Mouse (Mus musculus) intestine, postnatal 0 days (tissue): ENCODE data around the gene Vps13d. TPM values are rescaled to one million over a fixed set of nuclear protein-coding genes. Genes with fewer than 3 reads are reported as not detected.
A peak's percentile ranks its signal among the peaks of the same experiment; 100 is the strongest.

Experiments used
- ATAC-seq: fragments of 200-750 bp; cut with Nextera tagmentation; 2 replicates; pipeline ENCODE4 v1.8.0; 2017; ENCODE audit warnings: mild to moderate bottlenecking, moderate TSS enrichment, moderate library complexity
- H3K27ac ChIP-seq: fragments of 300-500 bp; sonication (generic); 2 replicates; pipeline ENCODE4 v1.5.1; 2014; ENCODE audit warnings: mild to moderate bottlenecking, low read depth, low read length, moderate library complexity
- H3K27me3 ChIP-seq: fragments of 300-500 bp; sonication (generic); replicated peaks from 2 replicates; pipeline ENCODE4 v1.6.1; 2014; ENCODE audit warnings: low read length, mixed read lengths; ENCODE audit not compliant: control insufficient read depth, insufficient read depth
- H3K36me3 ChIP-seq: fragments of 300-500 bp; sonication (generic); 2 replicates; pipeline ENCODE4 v1.6.1; 2014; ENCODE audit warnings: mild to moderate bottlenecking, moderate library complexity; ENCODE audit not compliant: control insufficient read depth, insufficient read depth
- H3K4me1 ChIP-seq: fragments of 300-500 bp; sonication (generic); replicated peaks from 2 replicates; pipeline ENCODE4 v1.6.1; 2014; ENCODE audit warnings: antibody characterized with exemption, low read length, mixed read lengths; ENCODE audit not compliant: control insufficient read depth, insufficient read depth
- H3K4me2 ChIP-seq: fragments of 300-500 bp; sonication (generic); replicated peaks from 2 replicates; pipeline ENCODE4 v1.6.1; 2014; ENCODE audit warnings: low read depth, mild to moderate bottlenecking, moderate library complexity
- H3K4me3 ChIP-seq: fragments of 300-500 bp; sonication (generic); 2 replicates; pipeline ENCODE4 v1.5.1; 2014; ENCODE audit warnings: low read depth, low read length
- H3K9ac ChIP-seq: fragments of 300-500 bp; sonication (generic); 2 replicates; pipeline ENCODE4 v1.6.1; 2014; ENCODE audit warnings: mild to moderate bottlenecking, low read depth, low read length
- H3K9me3 ChIP-seq: fragments of 300-500 bp; sonication (generic); 2 replicates; pipeline ENCODE4 v1.6.1; 2016; ENCODE audit warnings: mixed run types; ENCODE audit not compliant: control insufficient read depth
- CTCF ChIP-seq: sonication (generic); IDR thresholded peaks from 2 replicates; pipeline ENCODE4 v1.5.1; 2016; ENCODE audit warnings: low read depth, mild to moderate bottlenecking, control low read depth, antibody characterized with exemption, moderate library complexity
- WGBS: fragments of 180-500 bp; shearing (Covaris S2); extraction: QIAGEN DNeasy Blood & Tissue Kit; methylation state at CpG from one replicate; pipeline ENCODE4 v1.1.7; 2014; 5-methylcytosine and 5-hydroxymethylcytosine counted together
- polyA plus RNA-seq: library from polyadenylated mRNA; unstranded; fragments of >200 nt; fragmentation: Nextera tagmentation; extraction: Ambion mirVana; gene quantifications from 2 replicates; pipeline ENCODE4 v1.2.1, GENCODE M21; 2015

The Vps13d gene
- polyA plus RNA-seq, 1 experiment from 2014 or later = 14.8 TPM

DNA sequence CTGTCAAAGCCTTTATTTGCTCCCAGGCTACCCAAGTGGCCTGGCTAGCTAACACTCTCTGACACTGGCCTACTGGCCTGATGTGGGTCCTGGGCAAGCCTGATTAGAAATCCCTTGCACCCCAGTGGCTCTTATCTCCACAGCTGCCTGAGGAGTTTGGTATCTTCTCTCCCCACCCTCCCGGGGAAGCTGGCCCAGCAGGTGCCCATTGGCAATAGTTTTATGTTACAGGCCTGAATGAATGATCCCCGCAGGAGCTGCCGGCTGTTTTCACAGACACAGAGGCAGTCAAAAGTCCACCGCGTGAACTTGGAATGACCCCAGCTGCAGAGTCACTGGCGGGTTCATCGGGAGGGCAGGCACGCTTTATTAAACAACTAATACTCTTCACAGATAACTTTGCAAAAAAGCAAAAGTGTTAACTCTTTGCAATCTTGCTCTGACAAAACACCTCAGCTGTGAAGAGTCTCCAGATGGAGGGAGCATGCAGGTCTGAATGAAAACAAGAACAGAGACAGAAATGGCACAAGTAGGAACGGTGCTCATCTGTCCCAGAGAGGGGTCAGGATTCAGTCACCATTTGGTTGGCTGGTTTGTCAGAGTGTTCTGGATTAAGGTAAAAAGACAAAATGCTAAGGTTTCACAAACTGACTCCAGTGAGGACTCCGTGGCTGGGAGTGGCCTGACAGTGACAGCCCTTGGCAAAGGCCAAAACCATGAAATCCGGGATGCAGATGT, 160.1 kb downstream of the Vps13d start:
- Histone ChIP-seq H3K4me2 (no peak overlapping the region), H3K27ac (0 out of 2 replicates have a peak overlapping the region, but pooled peaks have one; percentile 3), H3K36me3 (peaks cover 13% of the 10 kb centered on the region; the same call in 1 of the 2 replicates), H3K9ac (no peak overlapping the region), H3K9me3 (no peaks in the 10 kb centered on the region), H3K4me1 (peaks cover 22% of the 10 kb centered on the region), H3K27me3 (no peaks in the 10 kb centered on the region), H3K4me3 (no peak overlapping the region)
- no peak for TF ChIP-seq CTCF
- peak; percentile 60 for ATAC-seq
- WGBS = 7% methylated on average over 11 of the region's 11 CpGs

DNA sequence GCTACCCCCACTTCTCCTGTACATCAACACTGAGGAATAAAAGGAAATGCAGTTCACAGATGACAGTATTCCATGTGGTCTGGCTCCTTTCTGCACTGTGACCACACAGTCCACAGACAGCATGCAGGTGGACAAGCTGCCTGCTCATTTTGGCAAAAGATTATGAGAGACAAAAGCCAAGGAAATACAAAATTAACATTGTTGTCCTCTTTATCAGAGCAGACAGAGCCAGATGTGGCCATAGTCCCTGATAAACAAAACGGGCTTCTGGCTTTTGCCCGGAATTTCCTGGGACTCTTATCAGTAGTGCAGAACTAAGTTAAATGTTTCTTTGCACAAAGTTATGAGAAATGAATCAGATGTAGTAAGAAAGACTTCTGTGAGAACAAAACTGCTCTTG, 161.4 kb downstream of the Vps13d start:
- Histone ChIP-seq H3K9me3 (no peaks in the 10 kb centered on the region), H3K27ac (no peak overlapping the region), H3K27me3 (no peaks in the 10 kb centered on the region), H3K4me3 (no peak overlapping the region), H3K4me1 (peaks cover 24% of the 10 kb centered on the region), H3K9ac (no peak overlapping the region), H3K4me2 (no peak overlapping the region), H3K36me3 (peaks cover 13% of the 10 kb centered on the region; the same call in 1 of the 2 replicates)
- 19% methylated on average over 2 of the region's 2 CpGs for WGBS
- TF ChIP-seq CTCF = no peak
- no peak for ATAC-seq

DNA sequence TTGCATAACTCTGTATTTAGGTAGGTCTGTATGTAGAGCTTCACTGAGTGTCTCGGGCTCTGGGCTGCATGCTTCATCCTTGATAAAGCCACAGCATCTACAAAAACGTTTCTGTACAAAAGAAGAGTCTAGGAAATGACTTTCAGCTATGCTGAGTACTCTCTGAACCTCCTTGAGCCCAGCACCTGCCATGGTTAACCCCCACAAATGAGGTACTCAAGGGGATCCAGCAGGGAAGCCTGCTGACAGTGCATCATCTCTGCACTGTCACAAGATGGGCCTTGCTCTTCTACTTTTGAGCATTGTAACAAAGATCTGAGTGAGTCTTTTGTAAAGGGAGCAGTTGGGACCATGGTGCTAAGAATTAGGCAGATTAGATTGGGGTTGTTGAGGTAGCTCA, 162.2 kb downstream of the Vps13d start:
- H3K9ac ChIP-seq = no peak overlapping the region
- peaks cover 15% of the 10 kb centered on the region; the same call in 1 of the 2 replicates for H3K36me3 ChIP-seq
- 75% methylated on average over 2 of the region's 2 CpGs for WGBS
- ATAC-seq = no peak
- no peak for TF ChIP-seq CTCF
- H3K4me2 ChIP-seq = no peak overlapping the region
- no peak overlapping the region for H3K27ac ChIP-seq
- no peak overlapping the region for H3K4me3 ChIP-seq
- peaks cover 24% of the 10 kb centered on the region for H3K4me1 ChIP-seq
- no peaks in the 10 kb centered on the region for H3K9me3 ChIP-seq
- no peaks in the 10 kb centered on the region for H3K27me3 ChIP-seq

DNA sequence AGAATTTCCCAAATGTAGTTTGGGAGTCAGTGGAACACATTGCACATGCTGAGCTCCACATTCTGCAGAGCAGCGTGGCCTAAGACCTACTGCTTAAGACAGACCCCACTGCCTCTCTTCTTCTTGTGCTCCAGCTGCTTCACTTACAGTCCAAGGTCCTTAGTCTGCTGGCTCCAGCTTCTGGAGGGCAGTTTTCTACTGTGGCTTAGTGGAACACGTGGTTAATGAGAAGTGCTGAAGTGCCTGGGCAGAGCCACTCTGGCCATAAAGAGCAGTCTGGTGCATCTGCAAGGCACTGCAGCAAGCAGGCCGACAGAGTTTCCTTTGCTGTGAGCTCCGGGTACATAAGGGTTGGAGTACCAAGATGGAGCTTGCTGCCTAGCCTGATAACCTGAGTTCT, 163.3 kb downstream of the Vps13d start:
- no peaks in the 10 kb centered on the region for H3K27me3 ChIP-seq
- H3K4me2 ChIP-seq = no peak overlapping the region
- H3K27ac ChIP-seq = 0 out of 2 replicates have a peak overlapping the region, but pooled peaks have one; percentile 54
- no peak overlapping the region for H3K9ac ChIP-seq
- peaks cover 28% of the 10 kb centered on the region for H3K4me1 ChIP-seq
- WGBS = 41% methylated on average over 4 of the region's 4 CpGs
- no peaks in the 10 kb centered on the region for H3K9me3 ChIP-seq
- H3K36me3 ChIP-seq = peaks cover 15% of the 10 kb centered on the region; the same call in 1 of the 2 replicates
- TF ChIP-seq CTCF = no peak
- ATAC-seq = peak; percentile 71
- no peak overlapping the region for H3K4me3 ChIP-seq

DNA sequence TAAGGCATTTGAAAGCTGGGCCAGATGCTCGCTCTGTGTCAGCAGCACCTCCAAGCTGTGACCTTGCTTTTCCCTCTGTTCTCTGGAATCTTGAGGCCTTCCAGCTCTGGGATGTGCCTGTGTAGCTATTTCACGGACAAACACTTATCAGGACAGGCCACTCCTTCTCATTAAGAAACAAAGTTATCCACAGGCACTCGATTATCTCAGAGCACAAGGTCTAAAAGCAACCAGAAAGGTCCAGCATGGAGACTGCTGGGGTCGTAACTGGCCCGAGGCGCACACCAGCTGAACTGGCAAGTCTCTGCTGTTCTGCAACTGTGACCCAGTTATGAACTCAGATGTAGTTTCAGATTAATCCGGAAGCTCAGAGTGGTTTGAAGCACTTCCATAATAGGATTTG, 168.4 kb downstream of the Vps13d start:
- Histone ChIP-seq H3K9ac (no peak overlapping the region), H3K27me3 (no peaks in the 10 kb centered on the region), H3K4me3 (no peak overlapping the region), H3K4me2 (no peak overlapping the region), H3K4me1 (peaks cover 20% of the 10 kb centered on the region), H3K27ac (peak overlapping the region; percentile 57), H3K9me3 (no peaks in the 10 kb centered on the region), H3K36me3 (peaks cover 12% of the 10 kb centered on the region; the same call in 1 of the 2 replicates)
- 9% methylated on average over 7 of the region's 7 CpGs for WGBS
- TF ChIP-seq CTCF = peak; percentile 26; the same call in 1 of the 2 replicates
- ATAC-seq = peak; percentile 34

DNA sequence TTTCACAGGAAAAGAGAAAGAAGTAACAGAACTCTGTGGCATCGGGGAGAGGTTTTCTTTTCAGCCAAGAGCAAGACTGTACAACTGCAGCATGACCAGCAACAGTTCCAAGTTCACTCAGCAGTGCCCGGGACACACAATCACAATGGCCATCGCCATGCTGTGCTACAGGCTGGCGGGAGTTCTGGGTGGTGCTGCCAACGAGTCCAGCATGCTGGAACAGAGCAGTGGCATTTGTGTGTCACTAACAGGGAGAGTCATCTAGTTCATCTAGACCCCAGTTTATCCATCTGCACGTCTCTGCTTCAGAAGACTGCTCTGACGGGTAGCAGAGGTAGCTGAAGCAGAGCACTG, 169.4 kb downstream of the Vps13d start:
- no peak overlapping the region; the same call in 1 of the 2 replicates for H3K9ac ChIP-seq
- WGBS = 41% methylated on average over 7 of the region's 7 CpGs

More for the DNA sequence above, 169.4 kb downstream of the Vps13d start:
- Histone ChIP-seq H3K4me1 (peaks cover 20% of the 10 kb centered on the region), H3K9me3 (no peaks in the 10 kb centered on the region), H3K36me3 (peaks cover 11% of the 10 kb centered on the region; the same call in 1 of the 2 replicates), H3K4me3 (no peak overlapping the region), H3K27ac (peak overlapping the region; percentile 23; the same call in 1 of the 2 replicates), H3K4me2 (0 out of 2 replicates have a peak overlapping the region, but pooled peaks have one; percentile 4), H3K27me3 (no peaks in the 10 kb centered on the region)
- no peak for TF ChIP-seq CTCF
- ATAC-seq = no peak
